Mouse (Mus musculus) G1E (cell line): Measurements from ENCODE around the gene Gm5129. TPM values are rescaled to one million over a fixed set of nuclear protein-coding genes. Genes with fewer than 3 reads are reported as not detected.

Source experiments
- ATAC-seq: 2 replicates; pipeline ENCODE4 v1.8.0; 2016; ENCODE audit warnings: mild to moderate bottlenecking; ENCODE audit not compliant: insufficient number of reproducible peaks, poor library complexity, low FRiP score, severe bottlenecking; ENCODE audit errors: extremely low read depth
- DNase-seq: peaks from one replicate; pipeline ENCODE4 v3.0.0; 2012; ENCODE audit warnings: low spot score
- H3K27me3 ChIP-seq: 2 replicates; pipeline ENCODE4 v1.6.1; 2012; ENCODE audit warnings: mild to moderate bottlenecking, low read length, inconsistent platforms; ENCODE audit not compliant: insufficient read depth
- H3K36me3 ChIP-seq: replicated peaks from 2 replicates; pipeline ENCODE3; 2012; ENCODE audit warnings: mild to moderate bottlenecking, inconsistent platforms
- H3K4me1 ChIP-seq: 2 replicates; pipeline ENCODE4 v1.6.1; 2012; ENCODE audit warnings: low read depth, low read length, inconsistent platforms, mixed read lengths; ENCODE audit not compliant: insufficient read depth
- H3K4me3 ChIP-seq: 2 replicates; pipeline ENCODE4 v1.5.1; 2012; ENCODE audit warnings: low read depth, mild to moderate bottlenecking, inconsistent platforms, low read length, moderate library complexity, mixed read lengths
- H3K9me3 ChIP-seq: replicated peaks from 2 replicates; pipeline ENCODE4 v1.6.1; 2012; ENCODE audit warnings: inconsistent platforms
- CTCF ChIP-seq: IDR thresholded peaks from 2 replicates; pipeline ENCODE4 v1.5.1; 2012; ENCODE audit warnings: low read depth, low read length, inconsistent platforms, mixed read lengths
- GATA1 ChIP-seq: IDR thresholded peaks from 2 replicates; pipeline ENCODE4 v1.6.1; 2012; ENCODE audit warnings: borderline replicate concordance, low read length, inconsistent platforms, mixed read lengths
- GATA2 ChIP-seq: IDR thresholded peaks from 2 replicates; pipeline ENCODE4 v1.6.1; 2012; ENCODE audit warnings: low read depth, low read length, inconsistent platforms, borderline replicate concordance
- POLR2AphosphoS5 ChIP-seq: IDR thresholded peaks from 2 replicates; pipeline ENCODE4 v1.6.1; 2012; ENCODE audit warnings: low read depth, low read length, inconsistent platforms; ENCODE audit not compliant: insufficient replicate concordance
- TAL1 ChIP-seq: conservative IDR thresholded peaks from 2 replicates; pipeline ENCODE4 v1.6.1; 2012; ENCODE audit warnings: low read depth, low read length, inconsistent platforms, mixed read lengths
- polyA plus RNA-seq: library from polyadenylated mRNA; stranded (reverse); fragments of >175 nt; gene quantifications from 2 replicates; pipeline ENCODE4 v1.2.3, GENCODE M21; 2012
- total RNA-seq, 2 experiments: library from RNA; stranded (forward) in 1 of 2; stranded (reverse) in 1 of 2; fragments of 200-1000 nt in 1 of 2; fragments of >200 nt in 1 of 2; fragmentation: Nextera tagmentation in 1 of 2; gene quantifications; 2 replicates each; pipeline ENCODE4 v1.2.3; 2014 to 2017

Gene Gm5129
- total and polyA plus RNA-seq, 3 experiments: 1.1 to 1.6 TPM; not detected in 1

DNA sequence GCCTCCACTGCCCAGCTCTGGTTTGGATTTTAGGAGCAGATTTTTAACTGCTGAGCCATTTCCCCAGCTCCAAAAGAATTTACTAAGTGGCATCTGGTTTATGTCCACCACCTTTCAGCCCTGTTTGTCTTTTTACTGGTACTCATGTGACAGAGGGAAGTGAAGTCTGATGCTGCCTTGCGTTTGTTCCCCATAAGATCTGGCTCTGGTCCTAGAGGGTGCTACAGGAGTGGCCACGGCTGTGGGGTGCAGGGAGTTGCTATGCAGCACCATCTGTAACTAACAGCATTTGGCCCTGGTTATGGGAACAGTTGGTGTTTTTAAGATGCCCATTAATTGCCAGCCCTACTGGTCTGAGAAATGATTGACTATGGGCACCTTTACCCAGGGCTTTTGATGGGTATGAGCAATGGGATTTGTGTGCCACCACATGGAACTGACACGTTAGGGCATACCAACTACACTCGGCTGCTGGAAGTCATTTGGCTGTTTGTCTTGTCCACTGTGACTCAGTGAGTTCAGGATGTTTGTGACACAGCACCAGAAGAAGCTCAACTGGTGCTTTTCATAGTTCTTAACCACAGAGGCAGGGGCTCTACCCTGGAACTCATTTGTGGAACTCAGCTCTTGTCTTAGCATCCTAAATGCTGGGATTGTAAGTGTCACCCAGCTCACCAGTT lies 37.1 kb upstream of the Gm5129 start:
- ATAC-seq (no peak), DNase-seq (no peak)
- Histone ChIP-seq H3K4me3 (no peak overlapping the region), H3K27me3 (no peaks in the 10 kb centered on the region), H3K4me1 (no peaks in the 10 kb centered on the region), H3K9me3 (no peaks in the 10 kb centered on the region), H3K36me3 (peaks cover 95% of the 10 kb centered on the region)
- TF ChIP-seq CTCF: no peak
- no peak for TF ChIP-seq GATA1
- TF ChIP-seq GATA2: no peak
- no peak for TF ChIP-seq TAL1
- TF ChIP-seq POLR2AphosphoS5: no peak

DNA sequence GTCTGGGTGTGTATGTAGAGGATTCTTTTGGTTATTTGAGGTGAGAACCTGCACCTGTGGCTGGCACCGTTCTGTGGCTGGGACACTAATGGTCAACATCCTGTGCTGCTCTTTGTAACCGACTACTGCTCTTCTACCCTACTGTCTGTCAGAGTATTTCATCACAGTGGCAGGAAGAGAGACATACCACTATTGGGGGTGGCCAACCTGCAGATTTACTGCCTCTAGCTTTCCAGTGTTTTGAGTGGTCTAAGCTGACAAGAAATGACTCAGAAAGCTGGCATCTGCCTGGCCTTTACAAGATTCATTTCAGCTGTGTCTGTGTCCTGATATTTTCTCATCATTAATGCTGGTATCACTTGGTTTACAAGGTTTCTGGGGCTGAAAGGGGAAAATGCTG lies 36.3 kb upstream of the Gm5129 start:
- Histone ChIP-seq H3K36me3 (peaks cover 94% of the 10 kb centered on the region), H3K4me3 (no peak overlapping the region), H3K27me3 (no peaks in the 10 kb centered on the region), H3K9me3 (no peaks in the 10 kb centered on the region), H3K4me1 (no peaks in the 10 kb centered on the region)
- TF ChIP-seq GATA2: no peak
- TF ChIP-seq CTCF: no peak
- no peak for TF ChIP-seq TAL1
- no peak for TF ChIP-seq POLR2AphosphoS5
- TF ChIP-seq GATA1: no peak
- DNase-seq (no peak), ATAC-seq (no peak)

DNA sequence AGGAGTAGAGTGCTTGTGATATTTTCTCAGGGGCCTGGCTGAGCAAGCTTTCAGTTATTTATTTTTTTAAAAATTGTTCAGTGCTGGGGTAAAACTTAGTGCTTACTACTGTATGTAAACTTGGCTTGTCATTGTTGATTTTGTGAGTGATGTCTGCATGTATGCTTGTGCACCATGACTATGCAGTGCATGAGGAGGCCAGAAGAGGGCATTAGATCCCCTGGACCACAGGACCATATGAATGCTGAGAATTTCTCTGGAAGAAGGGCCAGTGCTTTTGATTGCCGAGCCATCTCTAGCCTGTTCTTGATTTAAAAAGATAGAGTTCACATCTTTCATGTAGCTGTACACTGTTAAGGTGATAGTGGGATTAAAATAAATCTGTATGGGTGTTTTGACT lies 35.2 kb upstream of the Gm5129 start:
- Histone ChIP-seq H3K4me1 (no peaks in the 10 kb centered on the region), H3K9me3 (no peaks in the 10 kb centered on the region), H3K36me3 (peaks cover 86% of the 10 kb centered on the region), H3K27me3 (no peaks in the 10 kb centered on the region), H3K4me3 (no peak overlapping the region)
- ATAC-seq: no peak
- TF ChIP-seq POLR2AphosphoS5: no peak
- no peak for TF ChIP-seq TAL1
- TF ChIP-seq GATA2: no peak
- no peak for TF ChIP-seq CTCF
- no peak for TF ChIP-seq GATA1
- DNase-seq: no peak

DNA sequence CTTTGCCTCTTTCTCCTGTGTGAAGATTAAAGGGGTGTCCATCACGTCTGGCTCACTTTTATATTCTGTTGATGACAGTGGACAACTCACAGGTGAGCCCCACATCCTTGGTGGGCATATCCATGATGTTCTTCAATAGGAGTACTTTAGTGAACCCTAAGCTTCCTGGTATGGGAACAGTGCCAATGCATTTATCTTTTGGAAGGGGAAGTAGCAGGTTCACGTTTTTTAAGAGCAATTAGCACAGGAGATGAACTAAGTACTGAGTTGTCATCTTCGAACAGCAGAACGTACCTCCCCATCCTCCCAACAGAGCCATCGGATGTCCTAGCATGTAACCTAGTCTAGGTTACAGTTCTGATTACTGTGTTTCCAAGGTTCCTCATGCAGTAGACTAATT lies 23.6 kb upstream of the Gm5129 start:
- H3K9me3 ChIP-seq: no peaks in the 10 kb centered on the region
- DNase-seq: no peak

DNA sequence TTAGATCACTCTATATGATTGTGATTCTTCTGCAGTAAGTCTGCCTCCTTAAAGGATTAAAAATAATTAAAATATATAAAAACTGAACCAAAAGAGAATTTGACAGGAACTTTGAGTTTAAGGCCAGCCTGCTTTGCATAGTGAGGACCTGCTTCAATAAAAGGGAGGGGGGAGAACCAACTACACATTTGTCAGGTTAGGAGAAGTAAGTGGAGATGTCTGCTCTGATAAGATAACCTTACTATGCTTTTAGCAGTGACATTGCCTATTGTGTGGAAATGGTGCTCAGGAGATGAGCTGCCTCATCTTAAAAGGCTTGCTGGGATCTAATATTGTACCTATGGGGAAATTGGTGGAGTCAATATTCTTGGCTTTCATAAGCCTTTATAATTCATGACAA lies 17.2 kb upstream of the Gm5129 start:
- H3K27me3 ChIP-seq: no peaks in the 10 kb centered on the region
- ATAC-seq: peak; percentile 73
- TF ChIP-seq CTCF (no peak), GATA1 (no peak), GATA2 (no peak), POLR2AphosphoS5 (no peak), TAL1 (peak; percentile 49)
- peak; percentile 5 for DNase-seq
- no peak overlapping the region for H3K4me3 ChIP-seq
- no peaks in the 10 kb centered on the region for H3K9me3 ChIP-seq
- H3K4me1 ChIP-seq: peaks cover 23% of the 10 kb centered on the region
- H3K36me3 ChIP-seq: peaks cover 90% of the 10 kb centered on the region

More for the DNA sequence above, 23.6 kb upstream of the Gm5129 start:
- Histone ChIP-seq H3K27me3 (no peaks in the 10 kb centered on the region), H3K4me3 (no peak overlapping the region), H3K4me1 (peaks cover 1% of the 10 kb centered on the region; the same call in 1 of the 2 replicates), H3K36me3 (peaks cover 91% of the 10 kb centered on the region)
- ATAC-seq: no peak
- no peak for TF ChIP-seq GATA1
- no peak for TF ChIP-seq POLR2AphosphoS5
- TF ChIP-seq GATA2: no peak
- no peak for TF ChIP-seq TAL1
- no peak for TF ChIP-seq CTCF

DNA sequence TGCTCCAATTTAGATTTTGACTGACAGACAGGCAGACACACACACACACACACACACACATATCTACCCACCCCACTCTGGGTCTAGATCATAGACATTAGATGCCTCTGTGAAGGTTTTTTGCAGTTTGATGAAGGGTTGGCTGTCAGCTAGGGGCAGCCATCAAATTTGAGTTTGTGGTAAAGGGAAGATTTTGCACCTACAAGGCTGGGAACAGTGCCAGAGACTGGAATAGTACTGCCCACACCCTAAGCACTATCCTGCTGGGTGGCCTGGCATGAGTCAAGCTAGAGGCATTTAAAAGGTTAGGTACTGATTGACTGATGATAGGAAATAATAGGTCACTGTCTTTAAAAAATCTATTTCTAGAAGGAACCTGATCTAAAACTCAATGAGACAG lies 15.6 kb upstream of the Gm5129 start:
- TF ChIP-seq GATA1: no peak
- no peak for TF ChIP-seq CTCF
- TF ChIP-seq POLR2AphosphoS5: no peak
- TF ChIP-seq TAL1: no peak
- TF ChIP-seq GATA2: no peak
- Histone ChIP-seq H3K4me3 (no peak overlapping the region), H3K4me1 (peaks cover 27% of the 10 kb centered on the region), H3K36me3 (peaks cover 87% of the 10 kb centered on the region), H3K27me3 (no peaks in the 10 kb centered on the region), H3K9me3 (no peaks in the 10 kb centered on the region)
- ATAC-seq (no peak), DNase-seq (no peak)
